Mouse (Mus musculus) testis, adult 2 months (tissue): Measurements from ENCODE around the gene Tprkb. TPM values are rescaled to one million over a fixed set of nuclear protein-coding genes. Genes with fewer than 3 reads are reported as not detected.
"Not testable (repeated sequence)": the region's sequence is repeated elsewhere in the genome, so short reads cannot be mapped to it uniquely, and the experiment has no call there.

Experiments
- H3K27ac ChIP-seq: fragments of 200-500 bp; 2 replicates; pipeline ENCODE4 v1.5.1; 2012; ENCODE audit warnings: low read depth, low read length; ENCODE audit not compliant: control insufficient read depth, insufficient read depth
- H3K27me3 ChIP-seq: fragments of 200-500 bp; 2 replicates; pipeline ENCODE4 v1.6.1; 2012; ENCODE audit warnings: mild to moderate bottlenecking, low read length, moderate library complexity; ENCODE audit not compliant: control insufficient read depth, insufficient read depth
- H3K36me3 ChIP-seq: fragments of 200-500 bp; 2 replicates; pipeline ENCODE4 v1.6.1; 2012; ENCODE audit warnings: mild to moderate bottlenecking, low read length; ENCODE audit not compliant: control insufficient read depth, insufficient read depth
- H3K4me1 ChIP-seq: fragments of 200-500 bp; 2 replicates; pipeline ENCODE4 v1.6.1; 2012; ENCODE audit warnings: low read length; ENCODE audit not compliant: control insufficient read depth, insufficient read depth
- H3K4me3 ChIP-seq: fragments of 200-500 bp; 2 replicates; pipeline ENCODE4 v1.5.1; 2012; ENCODE audit warnings: low read depth, mild to moderate bottlenecking, low read length, moderate library complexity, mixed read lengths; ENCODE audit not compliant: control insufficient read depth
- CTCF ChIP-seq: fragments of 200-500 bp; IDR thresholded peaks from 2 replicates; pipeline ENCODE4 v1.5.1; 2012; ENCODE audit warnings: low read depth, mild to moderate bottlenecking, inconsistent platforms, low read length, moderate library complexity; ENCODE audit not compliant: control insufficient read depth, insufficient read depth, insufficient replicate concordance
- POLR2A ChIP-seq: fragments of 200-500 bp; IDR thresholded peaks from 2 replicates; pipeline ENCODE4 v1.6.1; 2012; ENCODE audit warnings: low read depth, mild to moderate bottlenecking, inconsistent platforms, low read length, moderate library complexity; ENCODE audit not compliant: control insufficient read depth
- polyA plus RNA-seq: library from polyadenylated mRNA; depleted of rRNA; stranded (reverse); fragments of >200 nt; gene quantifications from 2 replicates; pipeline ENCODE4 v1.2.3, GENCODE M21; 2012

Tprkb gene
- polyA plus RNA-seq, 1 experiment: 10.8 TPM

- no peak for TF ChIP-seq CTCF
- no peak for TF ChIP-seq POLR2A
These were observed 9.4 kb upstream of the Tprkb start for GRCm38 (mm10) chr6:85902303-85902702.

GRCm38 (mm10) chr6:85904642-85905061, 7.0 kb upstream of the Tprkb start, which contains the start of gene Nat8f4:
TSS of gene Nat8f4 (minus strand) at chr6:85904884.
- peak within 1 kb of the TSS; percentile 39; the same call in 1 of the 2 replicates for H3K27ac ChIP-seq
- TF ChIP-seq CTCF: peak; percentile 80

More at GRCm38 (mm10) chr6:85902303-85902702, 9.4 kb upstream of the Tprkb start:
- Histone ChIP-seq H3K36me3 (no peaks in the 10 kb centered on the region), H3K4me3 (peak overlapping the region; percentile 61; the same call in 1 of the 2 replicates), H3K27ac (peak overlapping the region; percentile 12; the same call in 1 of the 2 replicates), H3K4me1 (no peaks in the 10 kb centered on the region), H3K27me3 (no peaks in the 10 kb centered on the region)

GRCm38 (mm10) chr6:85906911-85907351, 4.7 kb upstream of the Tprkb start:
- not testable (repeated sequence) for H3K36me3 ChIP-seq, H3K4me3 ChIP-seq, H3K27me3 ChIP-seq, H3K4me1 ChIP-seq, H3K27ac ChIP-seq

More at GRCm38 (mm10) chr6:85904642-85905061, 7.0 kb upstream of the Tprkb start, which contains the start of gene Nat8f4:
- peak within 1 kb of the TSS; percentile 71 for H3K4me3 ChIP-seq
- not testable (repeated sequence) for H3K36me3 ChIP-seq, H3K4me1 ChIP-seq, H3K27me3 ChIP-seq

GRCm38 (mm10) chr6:85908341-85908740, 3.3 kb upstream of the Tprkb start:
- Histone ChIP-seq H3K27me3 (no peaks in the 10 kb centered on the region), H3K27ac (no peak overlapping the region), H3K36me3 (no peaks in the 10 kb centered on the region), H3K4me1 (no peaks in the 10 kb centered on the region), H3K4me3 (no peak overlapping the region)
- TF ChIP-seq POLR2A (no peak), CTCF (no peak)

GRCm38 (mm10) chr6:85909704-85910103, 2.0 kb upstream of the Tprkb start:
- no peak overlapping the region for H3K27ac ChIP-seq
- TF ChIP-seq POLR2A: no peak
- TF ChIP-seq CTCF: no peak
- H3K4me3 ChIP-seq: no peak overlapping the region
- no peaks in the 10 kb centered on the region for H3K36me3 ChIP-seq
- H3K27me3 ChIP-seq: no peaks in the 10 kb centered on the region
- H3K4me1 ChIP-seq: no peaks in the 10 kb centered on the region

- peaks cover 5% of the 10 kb centered on the region for H3K4me1 ChIP-seq
- no peak for TF ChIP-seq POLR2A
- no peak for TF ChIP-seq CTCF
- H3K27ac ChIP-seq: peak overlapping the region; percentile 70
- H3K27me3 ChIP-seq: no peaks in the 10 kb centered on the region
- H3K4me3 ChIP-seq: peak overlapping the region; percentile 93
- H3K36me3 ChIP-seq: no peaks in the 10 kb centered on the region
These were observed 3.5 kb downstream of the Tprkb start for GRCm38 (mm10) chr6:85915141-85915538.

- peak; percentile 40; the same call in 1 of the 2 replicates for TF ChIP-seq POLR2A
- peak; percentile 53 for TF ChIP-seq CTCF
- peak within 1 kb of the TSS; percentile 93 for H3K4me3 ChIP-seq
These were observed 4.2 kb downstream of the Tprkb start, which contains the start of gene Nat8f1 for GRCm38 (mm10) chr6:85915539-85916513. TSS of gene Nat8f1 (minus strand) at chr6:85915687.

More at GRCm38 (mm10) chr6:85915539-85916513, 4.2 kb downstream of the Tprkb start, which contains the start of gene Nat8f1:
- H3K4me1 ChIP-seq, H3K27me3 ChIP-seq, H3K36me3 ChIP-seq: not testable (repeated sequence)
- peak within 1 kb of the TSS; percentile 75 for H3K27ac ChIP-seq
